Comparison of ENCODE assay signal across 17 mouse cellular contexts in genomic region chr2:38482122-38482521, GRCm38 (mm10). TPM values are rescaled to one million over a fixed set of nuclear protein-coding genes. Genes with fewer than 3 reads are reported as not detected.
A peak's percentile ranks its signal among the peaks of the same experiment; 100 is the strongest.
DNase-seq lines count a peak whose midpoint lies in the region; ATAC-seq and TF ChIP-seq lines count a peak whose summit lies in the region.
"Had no signal": no experiment of that assay in that cellular context is flagged by ENCODE, and none has a peak within 500 bp of the region (broad histone marks: within the 10 kb centered on the region; RNA-seq: fewer than 3 reads in every experiment).

No protein-coding gene starts in this region.

- 90% methylated on average over 3 of the region's 3 CpGs for WGBS in intestine, postnatal 0 days
- 84% methylated on average over 3 of the region's 3 CpGs for WGBS in intestine, embryonic 16.5 days

- H3K4me3 ChIP-seq in intestine, postnatal 0 days (ENCODE audit: low read depth, low read length) = no peak overlapping the region
- H3K4me3 ChIP-seq in intestine, embryonic 16.5 days (ENCODE audit: low read length) = no peak overlapping the region
- H3K4me3 ChIP-seq in MEL (ENCODE audit: control insufficient read depth in 1 of 2, insufficient read depth in 1 of 2, low read depth in 2 of 2, low read length in 2 of 2) = no peak overlapping the region
- H3K4me3 ChIP-seq: hindbrain, embryonic 15.5 days; left cerebral cortex, adult 2 months; limb, embryonic 12.5 days; midbrain, embryonic 10.5 days; neural tube, embryonic 15.5 days had no signal

- H3K36me3 ChIP-seq in intestine, postnatal 0 days (ENCODE audit: control insufficient read depth, insufficient read depth) = no peaks in the 10 kb centered on the region
- H3K36me3 ChIP-seq in intestine, embryonic 16.5 days (ENCODE audit: control insufficient read depth, insufficient read depth, low read length) = no peaks in the 10 kb centered on the region
- H3K36me3 ChIP-seq in MEL (ENCODE audit: control insufficient read depth in 1 of 2, insufficient read depth in 2 of 2, low read length in 2 of 2) = no peaks in the 10 kb centered on the region
- H3K36me3 ChIP-seq: hindbrain, embryonic 15.5 days; limb, embryonic 12.5 days; midbrain, embryonic 10.5 days; neural tube, embryonic 15.5 days had no signal

- DNase-seq in 416B (ENCODE audit: low read depth) (peak; percentile 51), MEL (ENCODE audit: low read depth, low spot score) (peak; percentile 16)
- peak; percentile 14 for DNase-seq in induced T-regulatory cell, adult 2 months (ENCODE audit: low read depth)
- no peak for DNase-seq in spleen, postnatal 4 days (ENCODE audit: low spot score in 2 of 2)
- no peak for DNase-seq in adrenal gland, postnatal 36 days
- DNase-seq: adrenal gland, adult 2 months; cerebellum, postnatal 14 days; spleen, adult 18-20 months; thymus, postnatal 25 days had no signal

- TF ChIP-seq RAD21 in MEL (IDR thresholded peaks at IDR 0.05; ENCODE audit: low read depth, low read length) = no peak

- TF ChIP-seq CTCF in intestine, postnatal 0 days (IDR thresholded peaks at IDR 0.05; ENCODE audit: low read depth) = peak; percentile 43; the same call in 1 of the 2 replicates
- peak; percentile 16 to 29 (median 20); a peak in 4 of 6 replicates for TF ChIP-seq CTCF in MEL (IDR thresholded peaks at IDR 0.05 in 2 of 3, conservative IDR thresholded peaks at IDR 0.05 in 1 of 3; ENCODE audit: control insufficient read depth in 1 of 3, insufficient read depth in 1 of 3, low read depth in 2 of 3, low read length in 3 of 3, poor library complexity in 1 of 3, severe bottlenecking in 1 of 3)

- no peak for TF ChIP-seq POLR2A in MEL (IDR thresholded peaks at IDR 0.05; ENCODE audit: control insufficient read depth in 1 of 2, insufficient read depth in 1 of 2, low read depth in 1 of 2, low read length in 2 of 2, poor library complexity in 1 of 2)

- no peaks in the 10 kb centered on the region for H3K9me3 ChIP-seq in intestine, postnatal 0 days (ENCODE audit: control insufficient read depth)
- H3K9me3 ChIP-seq in intestine, embryonic 16.5 days (ENCODE audit: control insufficient read depth, low read length) = no peaks in the 10 kb centered on the region; the same call in 1 of the 2 replicates
- H3K9me3 ChIP-seq in MEL (replicated peaks; ENCODE audit: insufficient read depth, low read length) = no peaks in the 10 kb centered on the region
- H3K9me3 ChIP-seq: hindbrain, embryonic 15.5 days; limb, embryonic 12.5 days; midbrain, embryonic 10.5 days; neural tube, embryonic 15.5 days had no signal

- no peak for TF ChIP-seq EP300 in MEL (IDR thresholded peaks at IDR 0.05; ENCODE audit: low read depth in 1 of 2, low read length in 2 of 2)

- H3K79me2 ChIP-seq in MEL (ENCODE audit: control insufficient read depth, insufficient read depth, low read length, poor library complexity) = no peaks in the 10 kb centered on the region

- ATAC-seq in intestine, postnatal 0 days = no peak
- no peak for ATAC-seq in intestine, embryonic 16.5 days
- ATAC-seq: forebrain, embryonic 14.5 days had no signal

- no peak overlapping the region for H3K4me2 ChIP-seq in intestine, postnatal 0 days (replicated peaks; ENCODE audit: low read depth)
- H3K4me2 ChIP-seq in intestine, embryonic 16.5 days (ENCODE audit: low read depth, low read length) = no peak overlapping the region
- H3K4me2 ChIP-seq: hindbrain, embryonic 15.5 days; limb, embryonic 12.5 days; neural tube, embryonic 15.5 days had no signal

- H3K27ac ChIP-seq in intestine, postnatal 0 days (ENCODE audit: low read depth, low read length) = no peak overlapping the region
- no peak overlapping the region for H3K27ac ChIP-seq in intestine, embryonic 16.5 days (ENCODE audit: low read length)
- no peak overlapping the region for H3K27ac ChIP-seq in MEL (ENCODE audit: control insufficient read depth, low read depth, low read length)
- H3K27ac ChIP-seq: hindbrain, embryonic 15.5 days; limb, embryonic 12.5 days; midbrain, embryonic 10.5 days; neural tube, embryonic 15.5 days had no signal

- H3K27me3 ChIP-seq in intestine, postnatal 0 days (replicated peaks; ENCODE audit: control insufficient read depth, insufficient read depth, low read length) = no peaks in the 10 kb centered on the region
- no peaks in the 10 kb centered on the region for H3K27me3 ChIP-seq in intestine, embryonic 16.5 days (replicated peaks; ENCODE audit: control insufficient read depth, insufficient read depth, low read length)
- peaks cover 0 to 1% of the 10 kb centered on the region in 2 experiments; a peak in 1 of 4 replicates for H3K27me3 ChIP-seq in MEL (ENCODE audit: control insufficient read depth in 1 of 2, insufficient read depth in 2 of 2, low read length in 2 of 2)
- H3K27me3 ChIP-seq: hindbrain, embryonic 15.5 days; limb, embryonic 12.5 days; neural tube, embryonic 15.5 days had no signal

- no peak overlapping the region for H3K9ac ChIP-seq in intestine, postnatal 0 days (ENCODE audit: low read depth, low read length)
- H3K9ac ChIP-seq in intestine, embryonic 16.5 days (ENCODE audit: low read depth, low read length) = no peak overlapping the region
- no peak overlapping the region for H3K9ac ChIP-seq in MEL (ENCODE audit: control insufficient read depth, low read depth, low read length, poor library complexity, severe bottlenecking)
- H3K9ac ChIP-seq: hindbrain, embryonic 15.5 days; limb, embryonic 12.5 days; neural tube, embryonic 15.5 days had no signal

- H3K4me1 ChIP-seq in intestine, postnatal 0 days (replicated peaks; ENCODE audit: control insufficient read depth, insufficient read depth, low read length) = peaks cover 15% of the 10 kb centered on the region
- H3K4me1 ChIP-seq in intestine, embryonic 16.5 days (ENCODE audit: control insufficient read depth, insufficient read depth, low read length) = peaks cover 21% of the 10 kb centered on the region
- no peaks in the 10 kb centered on the region for H3K4me1 ChIP-seq in MEL (ENCODE audit: control insufficient read depth in 1 of 2, insufficient read depth in 2 of 2, low read length in 2 of 2)
- H3K4me1 ChIP-seq: midbrain, embryonic 10.5 days had no signal

TF ChIP-seq in MEL, 35 proteins besides CTCF, POLR2A, EP300 and RAD21:
- no peak for TF ChIP-seq JUND (IDR thresholded peaks at IDR 0.05; ENCODE audit: low read depth, low read length)
- no peak for TF ChIP-seq MAZ (IDR thresholded peaks at IDR 0.05; ENCODE audit: low read depth, low read length)
- no peak for TF ChIP-seq BHLHE40 (IDR thresholded peaks at IDR 0.05; ENCODE audit: borderline replicate concordance, low read depth, low read length)
- no peak for TF ChIP-seq USF1 (IDR thresholded peaks at IDR 0.05; ENCODE audit: low read depth, low read length)
- TF ChIP-seq MAX (IDR thresholded peaks at IDR 0.05; ENCODE audit: low read length) = no peak
- no peak for TF ChIP-seq KAT2A (conservative IDR thresholded peaks at IDR 0.05; ENCODE audit: low read depth, low read length)
- no peak for TF ChIP-seq POLR2AphosphoS2 (IDR thresholded peaks at IDR 0.05; ENCODE audit: low read length)
- TF ChIP-seq POLR2AphosphoS5 (IDR thresholded peaks at IDR 0.05; ENCODE audit: borderline replicate concordance, low read depth, low read length) = no peak
- TF ChIP-seq MYB (IDR thresholded peaks at IDR 0.05; ENCODE audit: low read depth, low read length) = no peak

RNA-seq across cellular contexts. Expression of gene Nek6, which starts 29.3 kb away (rescaled TPM):
- 70.9 and 84.5 TPM in 2 replicates for polyA plus RNA-seq in intestine, postnatal 0 days (2015; fragmentation: Nextera tagmentation; extraction: Ambion mirVana)
- 124 and 128 TPM in 2 replicates for polyA plus RNA-seq in intestine, embryonic 16.5 days (2015; fragmentation: Nextera tagmentation; extraction: Ambion mirVana)
- 3.5 and 3.7 TPM in 2 replicates for total RNA-seq in MEL (2012; rRNA removed)
- polyA plus RNA-seq in MEL (2012; ENCODE audit: insufficient read depth in 1 of 2, insufficient read length in 2 of 2, low read depth in 1 of 2, low replicate concordance in 2 of 2, missing spikeins in 1 of 2) = 1 to 10 TPM in 1 of 2 experiments, not detected in 1; 5.4 TPM
- total RNA-seq in adrenal gland, postnatal 36 days (2021) = 10 to 100 TPM in 1 of 2 experiments, 1 to 10 TPM in 1; 9.2 to 22.3 TPM

Comparison
In these comparisons a context has a peak if more than half of its experiments do, and no peak if none do; other contexts are left out.
1. DNase-seq: peak in 416B (single experiment), MEL (single experiment) and induced T-regulatory cell, adult 2 months (single experiment); none in spleen, postnatal 4 days (0 of 2) and adrenal gland, postnatal 36 days (0 of 2).
2. RNA of gene Nek6, which starts 29.3 kb away (polyA plus RNA-seq): 124 to 128 TPM in intestine, embryonic 16.5 days and 70.9 to 84.5 TPM in intestine, postnatal 0 days; 5.4 TPM in MEL; every median in the first group is over 10 times any median in the second.